Mouse (Mus musculus) small intestine, adult 2 months (tissue): ENCODE data around the gene Vps13d. TPM values are rescaled to one million over a fixed set of nuclear protein-coding genes. Genes with fewer than 3 reads are reported as not detected.

ENCODE experiments used
- H3K27ac ChIP-seq: fragments of 200-500 bp; 2 replicates; pipeline ENCODE4 v1.5.1; 2012; ENCODE audit warnings: low read depth, low read length, control low read depth, inconsistent platforms; ENCODE audit not compliant: insufficient read depth
- H3K27me3 ChIP-seq: fragments of 200-500 bp; 2 replicates; pipeline ENCODE4 v1.6.1; 2012; ENCODE audit warnings: mild to moderate bottlenecking, moderate library complexity, low read length, inconsistent platforms; ENCODE audit not compliant: control insufficient read depth, insufficient read depth
- H3K36me3 ChIP-seq: fragments of 200-500 bp; 2 replicates; pipeline ENCODE4 v1.6.1; 2012; ENCODE audit warnings: mild to moderate bottlenecking, low read length, control low read depth, inconsistent platforms; ENCODE audit not compliant: control insufficient read depth, insufficient read depth
- H3K4me1 ChIP-seq: fragments of 200-500 bp; 2 replicates; pipeline ENCODE4 v1.6.1; 2012; ENCODE audit warnings: low read length, inconsistent platforms, mixed read lengths; ENCODE audit not compliant: control insufficient read depth, insufficient read depth, insufficient read length
- H3K4me3 ChIP-seq: fragments of 200-500 bp; 2 replicates; pipeline ENCODE4 v1.5.1; 2012; ENCODE audit warnings: low read depth, mild to moderate bottlenecking, control low read depth, inconsistent platforms, low read length, moderate library complexity
- CTCF ChIP-seq: fragments of 200-500 bp; IDR thresholded peaks from 2 replicates; pipeline ENCODE4 v1.5.1; 2012; ENCODE audit warnings: low read depth, mild to moderate bottlenecking, control low read depth, inconsistent platforms, low read length, moderate library complexity, mixed read lengths; ENCODE audit not compliant: insufficient replicate concordance, insufficient read length; ENCODE audit errors: extremely low read depth
- POLR2A ChIP-seq: fragments of 200-500 bp; IDR thresholded peaks from 2 replicates; pipeline ENCODE4 v1.6.1; 2012; ENCODE audit warnings: low read depth, mild to moderate bottlenecking, control low read depth, inconsistent platforms, low read length, moderate library complexity
- WGBS: fragments of 180-500 bp; shearing (Covaris S2); methylation state at CpG from one replicate; pipeline ENCODE4 v1.1.7; 2018; 5-methylcytosine and 5-hydroxymethylcytosine counted together
- polyA plus RNA-seq: library from polyadenylated mRNA; depleted of rRNA; stranded (reverse); fragments of >200 nt; gene quantifications from 2 replicates; pipeline ENCODE4 v1.2.3, GENCODE M21; 2012

Vps13d gene
- polyA plus RNA-seq, 1 experiment: 11.9 TPM

GRCm38 (mm10) chr4:144950327-144950711 lies 244.5 kb downstream of the Vps13d start:
- H3K27ac ChIP-seq: no peak overlapping the region
- peaks cover 8% of the 10 kb centered on the region for H3K4me1 ChIP-seq
- no peaks in the 10 kb centered on the region for H3K36me3 ChIP-seq
- TF ChIP-seq POLR2A: no peak
- TF ChIP-seq CTCF: no peak
- 89% methylated on average over 3 of the region's 3 CpGs for WGBS
- no peak overlapping the region for H3K4me3 ChIP-seq
- no peaks in the 10 kb centered on the region for H3K27me3 ChIP-seq

GRCm38 (mm10) chr4:144949441-144950326 lies 245.1 kb downstream of the Vps13d start:
- H3K36me3 ChIP-seq: no peaks in the 10 kb centered on the region
- H3K4me3 ChIP-seq: no peak overlapping the region
- H3K27ac ChIP-seq: no peak overlapping the region
- WGBS: 46% methylated on average over 9 of the region's 9 CpGs
- no peaks in the 10 kb centered on the region for H3K27me3 ChIP-seq
- peaks cover 8% of the 10 kb centered on the region for H3K4me1 ChIP-seq
- TF ChIP-seq POLR2A (no peak), CTCF (no peak)

- Histone ChIP-seq H3K27ac (peak overlapping the region; percentile 8; the same call in 1 of the 2 replicates), H3K27me3 (no peaks in the 10 kb centered on the region), H3K4me3 (no peak overlapping the region), H3K4me1 (peaks cover 8% of the 10 kb centered on the region), H3K36me3 (no peaks in the 10 kb centered on the region)
- 35% methylated on average over 6 of the region's 6 CpGs for WGBS
- TF ChIP-seq POLR2A: no peak
- no peak for TF ChIP-seq CTCF
Observed at GRCm38 (mm10) chr4:144947738-144948390, 246.9 kb downstream of the Vps13d start.

- 75% methylated on average over 5 of the region's 5 CpGs for WGBS
- Histone ChIP-seq H3K27me3 (no peaks in the 10 kb centered on the region), H3K4me3 (no peak overlapping the region), H3K36me3 (no peaks in the 10 kb centered on the region), H3K4me1 (peaks cover 9% of the 10 kb centered on the region), H3K27ac (no peak overlapping the region)
- no peak for TF ChIP-seq CTCF
- TF ChIP-seq POLR2A: no peak
Observed at GRCm38 (mm10) chr4:144943273-144943672, 251.5 kb downstream of the Vps13d start.

GRCm38 (mm10) chr4:144942433-144942832 lies 252.4 kb downstream of the Vps13d start:
- TF ChIP-seq POLR2A (no peak), CTCF (no peak)
- no peaks in the 10 kb centered on the region for H3K27me3 ChIP-seq
- H3K4me3 ChIP-seq: no peak overlapping the region
- H3K36me3 ChIP-seq: no peaks in the 10 kb centered on the region
- no peak overlapping the region for H3K27ac ChIP-seq
- H3K4me1 ChIP-seq: peaks cover 4% of the 10 kb centered on the region
- WGBS: 96% methylated on average over 3 of the region's 3 CpGs

GRCm38 (mm10) chr4:144940796-144941462 lies 253.9 kb downstream of the Vps13d start:
- no peak overlapping the region for H3K27ac ChIP-seq
- H3K4me3 ChIP-seq: no peak overlapping the region
- 81% methylated on average over 13 of the region's 13 CpGs for WGBS
- TF ChIP-seq CTCF (no peak), POLR2A (no peak)
- H3K36me3 ChIP-seq: no peaks in the 10 kb centered on the region
- no peaks in the 10 kb centered on the region for H3K27me3 ChIP-seq
- peaks cover 4% of the 10 kb centered on the region for H3K4me1 ChIP-seq

GRCm38 (mm10) chr4:144939847-144940411 lies 254.9 kb downstream of the Vps13d start:
- Histone ChIP-seq H3K4me3 (no peak overlapping the region), H3K27me3 (no peaks in the 10 kb centered on the region), H3K36me3 (no peaks in the 10 kb centered on the region), H3K27ac (no peak overlapping the region), H3K4me1 (peaks cover 4% of the 10 kb centered on the region)
- TF ChIP-seq CTCF (no peak), POLR2A (no peak)
- WGBS: 88% methylated on average over 4 of the region's 4 CpGs
